Mouse (Mus musculus) C3H10T1/2 (cell line): ENCODE results near the gene Ofcc1. TPM values are rescaled to one million over a fixed set of nuclear protein-coding genes. Genes with fewer than 3 reads are reported as not detected.

Experiments used
- polyA plus RNA-seq, 2 experiments: library from polyadenylated mRNA; unstranded; fragments of >200 nt; fragmentation: generic; extraction: Trizol; gene quantifications; one replicate each; pipeline ENCODE4 v1.2.1; 2012; ENCODE audit warnings: missing spikeins in 2 of 2

Ofcc1 gene
- not detected for polyA plus RNA-seq

GRCm38 (mm10) chr13:40361288-40361687 is at the start of gene Ofcc1:
TSS of gene Ofcc1 (minus strand) at chr13:40361450.

